Mouse (Mus musculus): Measurements from ENCODE around the gene Ptdss2.
A peak's percentile ranks its signal among the peaks of the same experiment; 100 is the strongest.

The Ptdss2 gene

GRCm38 (mm10) chr7:141173323-141173850 is 51.2 kb downstream of the Ptdss2 start:
- DNase-seq (ENCODE audit: low spot score in 2 of 2): no peak

- no peak for DNase-seq (ENCODE audit: low spot score in 2 of 2)
These were observed 52.9 kb downstream of the Ptdss2 start for GRCm38 (mm10) chr7:141175068-141175467.

GRCm38 (mm10) chr7:141176173-141176572 is 54.0 kb downstream of the Ptdss2 start:
- DNase-seq (ENCODE audit: low spot score in 2 of 2): peak; percentile 82 to 84

- no peak for DNase-seq (ENCODE audit: low spot score in 2 of 2)
These were observed 66.0 kb downstream of the Ptdss2 start for GRCm38 (mm10) chr7:141188194-141188593.

DNA sequence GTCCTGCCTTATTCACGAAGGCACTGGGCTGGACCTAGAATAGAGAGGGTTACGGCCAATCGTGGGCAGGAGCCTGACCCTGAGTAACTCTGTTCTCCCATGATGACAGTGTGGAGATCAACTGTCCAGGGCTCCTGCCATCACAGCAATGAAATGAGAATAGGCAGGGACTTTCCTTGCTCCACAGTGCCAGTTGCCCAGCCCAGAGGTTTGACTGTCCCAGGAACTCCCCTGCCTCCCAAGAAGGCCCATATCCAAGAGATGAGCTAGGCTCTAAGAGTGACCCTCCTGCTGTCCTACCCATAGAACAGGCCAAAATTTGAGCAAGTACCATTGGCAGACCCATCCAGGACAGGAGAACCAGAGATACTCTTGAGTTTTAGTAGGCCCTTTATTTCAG is 66.6 kb downstream of the Ptdss2 start:
- DNase-seq (ENCODE audit: low spot score in 2 of 2): no peak

DNA sequence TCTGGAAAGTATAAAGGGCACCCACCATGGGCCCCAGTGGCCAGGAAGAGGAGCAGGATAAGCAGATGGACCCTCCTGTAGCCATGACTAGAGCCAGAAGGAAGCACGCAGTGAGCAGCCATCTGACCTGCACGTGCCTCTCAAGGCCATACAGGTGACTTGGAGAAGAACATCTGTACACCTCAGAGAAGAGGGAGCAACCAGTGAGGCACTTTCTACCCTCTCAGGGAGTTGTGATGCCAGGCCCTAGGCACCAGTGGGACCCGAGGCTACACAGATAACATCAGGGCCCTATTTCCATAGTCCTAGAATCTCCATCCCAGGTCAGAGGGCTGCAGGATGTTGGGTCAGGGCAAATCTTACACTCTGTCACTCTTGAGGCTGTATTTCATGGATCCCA is 68.0 kb downstream of the Ptdss2 start:
- no peak for DNase-seq (ENCODE audit: low spot score in 2 of 2)

DNA sequence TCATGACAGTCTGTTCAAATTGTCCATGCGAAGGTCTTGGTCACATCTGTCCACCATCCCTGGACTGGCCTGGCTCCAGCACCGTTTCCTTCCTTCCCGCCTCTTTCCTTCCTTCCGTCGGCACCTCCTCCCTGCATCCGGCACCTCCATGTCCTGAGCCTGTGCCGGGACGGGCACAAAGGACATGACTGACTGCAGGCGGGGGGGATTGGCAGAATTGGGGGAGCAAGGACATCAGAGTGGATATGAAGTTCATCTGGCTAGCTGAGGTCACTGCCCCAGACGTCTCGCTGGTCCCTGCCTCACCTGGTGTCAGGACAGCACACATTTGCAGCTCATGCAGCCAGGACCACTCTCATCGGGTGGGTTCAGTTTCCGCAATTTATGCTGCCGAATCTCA is 68.9 kb downstream of the Ptdss2 start:
- no peak for DNase-seq (ENCODE audit: low spot score in 2 of 2)

GRCm38 (mm10) chr7:141191796-141192685 is 69.9 kb downstream of the Ptdss2 start:
- DNase-seq (ENCODE audit: low spot score in 2 of 2): no peak

DNA sequence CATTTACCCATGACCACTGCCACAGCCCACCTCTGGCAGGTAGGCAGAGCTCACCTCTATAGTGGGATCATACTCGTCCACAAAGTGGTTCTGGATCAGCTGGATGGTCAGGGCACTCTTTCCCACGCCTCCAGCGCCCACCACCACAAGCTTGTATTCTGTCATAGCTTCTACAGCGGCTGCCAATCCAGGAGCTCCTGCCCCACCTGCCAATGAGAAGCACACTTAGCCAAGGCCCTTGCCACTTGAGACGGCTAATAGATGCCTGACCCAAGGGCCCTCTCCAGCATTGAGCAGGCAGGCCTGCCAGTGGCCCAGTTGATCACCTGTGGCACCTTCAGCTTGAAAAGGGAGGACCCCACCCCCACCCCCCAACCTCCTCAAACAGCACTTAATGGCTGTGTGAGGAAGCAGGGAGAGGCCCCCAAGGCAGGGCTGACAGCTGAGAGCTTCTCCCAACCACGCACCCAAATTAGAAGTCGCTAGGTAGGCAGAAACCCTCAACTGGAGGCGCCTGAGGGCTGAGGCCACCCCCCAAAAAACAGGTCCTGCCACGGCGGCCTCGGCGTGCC is 70.7 kb downstream of the Ptdss2 start:
- DNase-seq (ENCODE audit: low spot score in 2 of 2): peak in 1 of 2 experiments; percentile 37

- DNase-seq (ENCODE audit: low spot score in 2 of 2): no peak
These were observed 71.2 kb downstream of the Ptdss2 start for GRCm38 (mm10) chr7:141193348-141193856.

DNA sequence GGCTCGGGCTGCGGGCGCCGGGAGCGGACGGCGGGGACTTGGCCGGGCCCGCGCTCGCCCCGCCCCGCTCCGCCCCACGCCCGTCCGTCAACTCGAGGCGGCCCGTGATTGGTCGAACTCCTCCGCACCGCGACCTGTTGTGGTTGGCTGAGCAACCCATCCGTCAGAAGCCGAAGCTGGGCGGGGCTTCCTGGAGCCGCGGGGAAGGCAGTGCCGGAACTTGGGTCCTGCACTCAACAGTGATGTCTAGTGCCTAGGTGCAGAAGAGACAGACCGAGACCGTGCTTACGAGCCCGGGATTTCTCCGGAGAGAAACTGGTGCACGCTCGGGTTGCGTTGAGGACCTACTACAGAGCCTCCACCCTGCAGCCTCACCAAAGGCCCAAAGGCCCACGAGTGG is 71.8 kb downstream of the Ptdss2 start, which contains the start of the genes Hras and Lrrc56:
Gene Hras (minus strand): TSS at position 58 of the 400 bp plus-strand sequence.
Gene Lrrc56 (plus strand): TSS at position 210 of the 400 bp plus-strand sequence.
- DNase-seq (ENCODE audit: low spot score in 2 of 2): peak; percentile 95 to 96

DNA sequence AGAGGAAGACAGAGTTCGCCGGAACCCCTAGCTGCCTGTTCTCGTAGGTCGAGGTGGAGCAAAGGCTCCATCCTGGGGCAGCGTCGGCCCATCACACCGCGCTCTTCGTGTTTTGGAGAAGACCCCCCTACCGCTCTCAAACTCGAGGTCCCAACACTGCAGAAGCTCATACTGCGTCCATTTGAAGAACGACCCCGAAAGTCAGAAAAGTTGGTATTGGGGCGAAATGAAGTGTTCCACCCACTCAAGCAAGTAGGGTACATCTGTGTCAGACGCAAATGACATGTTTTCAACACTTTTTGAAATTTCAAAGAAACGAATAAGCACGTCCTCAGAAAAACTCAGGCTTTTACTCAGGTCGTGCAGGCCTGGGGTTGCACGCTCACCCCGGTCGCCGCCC is 72.2 kb downstream of the Ptdss2 start:
- DNase-seq (ENCODE audit: low spot score in 2 of 2): no peak

- peak; percentile 83 to 85 for DNase-seq (ENCODE audit: low spot score in 2 of 2)
These were observed 72.6 kb downstream of the Ptdss2 start for GRCm38 (mm10) chr7:141194830-141195229.

- DNase-seq (ENCODE audit: low spot score in 2 of 2): no peak
These were observed 73.6 kb downstream of the Ptdss2 start for GRCm38 (mm10) chr7:141195754-141196153.

GRCm38 (mm10) chr7:141196619-141197282 is 74.6 kb downstream of the Ptdss2 start:
- no peak for DNase-seq (ENCODE audit: low spot score in 2 of 2)

DNA sequence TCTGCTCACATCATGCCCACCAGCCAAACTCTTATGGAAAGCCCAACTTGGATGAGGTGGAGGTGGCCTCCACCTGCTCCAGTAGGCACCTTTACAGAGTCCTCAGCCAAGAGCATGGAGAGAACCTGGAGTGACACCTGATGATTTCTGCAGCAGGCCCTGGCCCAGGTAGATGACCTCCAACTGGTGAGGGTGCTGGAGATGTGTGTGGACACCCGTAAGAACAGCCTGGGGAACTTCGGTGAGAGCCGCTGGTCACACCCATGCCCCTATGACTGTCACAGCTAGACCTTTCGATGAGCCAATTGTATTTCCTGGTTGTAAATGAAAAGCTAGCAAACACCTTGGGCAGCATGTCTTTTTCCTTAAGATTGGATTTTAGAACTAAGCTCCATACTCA is 75.9 kb downstream of the Ptdss2 start:
- no peak for DNase-seq (ENCODE audit: low spot score in 2 of 2)

DNA sequence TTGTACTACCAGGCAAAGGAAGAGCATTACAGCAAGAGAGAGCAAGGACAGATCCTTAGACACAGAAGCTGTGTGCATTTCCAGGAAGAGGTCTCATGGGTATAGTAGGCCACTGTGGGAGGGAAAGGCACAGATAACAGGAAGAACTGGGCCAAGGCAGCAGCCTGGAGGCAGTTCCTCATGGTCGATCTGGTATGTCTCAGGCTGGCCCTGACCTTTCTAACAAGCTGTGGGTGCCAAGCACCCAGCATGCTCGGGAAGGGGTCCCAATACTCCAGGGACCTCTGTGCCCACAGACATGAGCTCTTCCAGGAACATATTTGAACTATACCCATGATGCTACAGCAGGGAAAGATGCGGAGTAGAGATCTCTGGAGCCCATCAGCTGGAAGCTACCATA is 82.4 kb downstream of the Ptdss2 start:
- DNase-seq (ENCODE audit: low spot score in 2 of 2): no peak

GRCm38 (mm10) chr7:141205504-141205903 is 83.3 kb downstream of the Ptdss2 start:
- no peak for DNase-seq (ENCODE audit: low spot score in 2 of 2)

DNA sequence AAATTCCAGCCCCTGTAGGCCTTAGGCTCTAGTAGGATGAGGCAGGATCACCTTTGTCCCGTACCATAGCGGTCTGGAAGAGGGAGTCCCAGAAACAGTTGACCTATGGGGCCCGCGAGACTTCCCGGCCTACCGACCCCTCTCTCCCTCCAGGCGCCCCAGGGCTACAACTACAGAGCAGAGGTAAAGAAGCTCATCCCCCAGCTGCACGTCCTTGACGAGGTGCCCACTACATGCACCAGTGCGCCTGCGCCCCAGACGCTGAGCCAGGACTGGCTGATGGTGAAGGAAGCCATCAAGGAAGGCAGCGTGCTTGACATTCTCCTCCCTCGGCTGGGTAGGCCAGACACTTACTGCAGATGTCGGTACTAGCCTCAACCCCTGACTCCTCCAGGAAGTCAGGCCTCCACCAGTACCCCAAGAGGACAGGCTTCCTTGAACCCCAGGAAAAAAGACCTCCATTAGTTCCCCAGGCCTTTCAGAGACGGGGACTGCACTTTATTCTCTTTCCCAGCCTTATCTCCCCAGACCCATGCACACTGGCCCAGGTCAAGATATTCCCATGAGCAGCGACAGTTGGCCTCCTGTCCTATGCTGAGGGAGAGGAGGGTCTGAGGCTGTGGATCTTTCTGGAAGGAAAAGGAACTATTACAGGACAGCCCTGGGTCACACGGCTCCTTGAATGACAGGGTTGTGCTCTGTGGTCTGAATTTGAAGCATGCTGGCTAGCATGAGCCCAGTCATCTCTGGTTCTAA is 84.2 kb downstream of the Ptdss2 start:
- no peak for DNase-seq (ENCODE audit: low spot score in 2 of 2)
